Mouse (Mus musculus) frontal cortex, adult 2 months (tissue): ENCODE data around the gene Nfe2l3. TPM values are rescaled to one million over a fixed set of nuclear protein-coding genes. Genes with fewer than 3 reads are reported as not detected.
"Not testable (repeated sequence)": the region's sequence is repeated elsewhere in the genome, so short reads cannot be mapped to it uniquely, and the experiment has no call there.

Source experiments
- DNase-seq, 2 experiments: peaks; one replicate each; pipeline ENCODE4 v3.0.0; 2022; ENCODE audit warnings: low spot score in 1 of 2; ENCODE audit errors: extremely low spot score in 1 of 2
- polyA plus RNA-seq: library from polyadenylated mRNA; depleted of rRNA; stranded (reverse); fragments of >200 nt; gene quantifications from 2 replicates; pipeline ENCODE4 v1.2.3, GENCODE M21; 2012; rRNA removed

Nfe2l3 gene
- polyA plus RNA-seq, 1 experiment = 3.1 TPM

- DNase-seq = no peak
Observed at GRCm38 (mm10) chr6:51483861-51484260, 51.4 kb downstream of the Nfe2l3 start.

GRCm38 (mm10) chr6:51484556-51484955 is 52.1 kb downstream of the Nfe2l3 start:
- not testable (repeated sequence) for DNase-seq

- peak in 1 of 2 experiments; percentile 26 for DNase-seq
Observed at GRCm38 (mm10) chr6:51485646-51486045, 53.2 kb downstream of the Nfe2l3 start.

- DNase-seq = no peak
Observed at GRCm38 (mm10) chr6:51486076-51486710, 53.7 kb downstream of the Nfe2l3 start.

- no peak for DNase-seq
Observed at GRCm38 (mm10) chr6:51486731-51487130, 54.3 kb downstream of the Nfe2l3 start.

GRCm38 (mm10) chr6:51489787-51490186 is 57.3 kb downstream of the Nfe2l3 start:
- no peak for DNase-seq

- DNase-seq = no peak
Observed at GRCm38 (mm10) chr6:51497321-51498111, 65.0 kb downstream of the Nfe2l3 start.

GRCm38 (mm10) chr6:51505671-51506070 is 73.2 kb downstream of the Nfe2l3 start:
- DNase-seq = no peak

GRCm38 (mm10) chr6:51507556-51507955 is 75.1 kb downstream of the Nfe2l3 start:
- no peak for DNase-seq

Other genes with a start within 250 kb of the Nfe2l3 start
- gene Hnrnpa2b1, start 37.2 kb downstream of the Nfe2l3 start, polyA plus RNA-seq = 774 and 875 TPM in 2 replicates
- 111 and 116 TPM in 2 replicates for gene Cbx3, start 37.7 kb downstream of the Nfe2l3 start, polyA plus RNA-seq
- 56.0 and 73.2 TPM in 2 replicates for gene Snx10, start 91.2 kb downstream of the Nfe2l3 start, polyA plus RNA-seq